Mouse (Mus musculus) cerebellum, adult (tissue): Measurements from ENCODE around the gene Bcat1.

Source experiments
- ATAC-seq: cut with Nextera tagmentation; 2 replicates; pipeline ENCODE4 v1.9.2; 2017; ENCODE audit warnings: mild to moderate bottlenecking, moderate library complexity, mixed read lengths; ENCODE audit not compliant: insufficient number of reproducible peaks, low FRiP score, low TSS enrichment

Bcat1 gene

GRCm38 (mm10) chr6:145062763-145063162 is 13.2 kb downstream of the Bcat1 start:
- ATAC-seq: no peak

GRCm38 (mm10) chr6:145061361-145061760 is 14.6 kb downstream of the Bcat1 start:
- ATAC-seq: no peak

- ATAC-seq: no peak
These were observed 19.9 kb downstream of the Bcat1 start for GRCm38 (mm10) chr6:145056102-145056501.

GRCm38 (mm10) chr6:145055277-145055858 is 20.6 kb downstream of the Bcat1 start:
- no peak for ATAC-seq

- no peak for ATAC-seq
These were observed 23.3 kb downstream of the Bcat1 start for GRCm38 (mm10) chr6:145052669-145053068.

- ATAC-seq: no peak
These were observed 25.1 kb downstream of the Bcat1 start for GRCm38 (mm10) chr6:145050899-145051298.

- ATAC-seq: no peak
These were observed 27.6 kb downstream of the Bcat1 start for GRCm38 (mm10) chr6:145048131-145048997.

GRCm38 (mm10) chr6:145047445-145047857 is 28.5 kb downstream of the Bcat1 start:
- no peak for ATAC-seq

- ATAC-seq: no peak; the same call in 1 of the 2 replicates
These were observed 29.6 kb downstream of the Bcat1 start for GRCm38 (mm10) chr6:145046266-145046890.

- no peak for ATAC-seq
These were observed 30.9 kb downstream of the Bcat1 start for GRCm38 (mm10) chr6:145044916-145045574.

GRCm38 (mm10) chr6:145040732-145041131 is 35.3 kb downstream of the Bcat1 start:
- ATAC-seq: no peak

GRCm38 (mm10) chr6:145037626-145038025 is 38.4 kb downstream of the Bcat1 start:
- no peak for ATAC-seq

GRCm38 (mm10) chr6:145035412-145035811 is 40.6 kb downstream of the Bcat1 start:
- ATAC-seq: no peak

GRCm38 (mm10) chr6:145030587-145030986 is 45.4 kb downstream of the Bcat1 start:
- no peak for ATAC-seq

GRCm38 (mm10) chr6:145023990-145024389 is 52.0 kb downstream of the Bcat1 start:
- ATAC-seq: no peak

GRCm38 (mm10) chr6:145022966-145023725 is 52.8 kb downstream of the Bcat1 start:
- ATAC-seq: no peak

GRCm38 (mm10) chr6:145022349-145022748 is 53.6 kb downstream of the Bcat1 start:
- no peak for ATAC-seq

- no peak for ATAC-seq
These were observed 55.4 kb downstream of the Bcat1 start for GRCm38 (mm10) chr6:145020553-145020952.

- peak; percentile 90 for ATAC-seq
These were observed 57.7 kb downstream of the Bcat1 start for GRCm38 (mm10) chr6:145018295-145018694.

GRCm38 (mm10) chr6:145017508-145017907 is 58.5 kb downstream of the Bcat1 start:
- ATAC-seq: no peak
